Mouse (Mus musculus): ENCODE measurements around the gene Dlx2. TPM values are rescaled to one million over a fixed set of nuclear protein-coding genes. Genes with fewer than 3 reads are reported as not detected.
A peak's percentile ranks its signal among the peaks of the same experiment; 100 is the strongest.

The Dlx2 gene
- polyA plus RNA-seq (2015; fragmentation: Nextera tagmentation; extraction: Ambion mirVana): 0.04 TPM in 1 of 2 replicates, not detected in the other

GRCm38 (mm10) chr2:71546640-71547071, at the start of gene Dlx2:
Gene Dlx2, minus strand, starts transcription at chr2:71546754.
- Histone ChIP-seq H3K4me1 (ENCODE audit: control insufficient read depth, low read depth, low read length) (peaks cover 19% of the 10 kb centered on the region), H3K27me3 (ENCODE audit: control insufficient read depth, insufficient read depth, low read depth, low read length) (peaks cover 95% of the 10 kb centered on the region), H3K4me2 (ENCODE audit: low read depth, low read length) (peak within 1 kb of the TSS; percentile 75), H3K27ac (ENCODE audit: low read length) (no peak within 1 kb of the TSS), H3K4me3 (ENCODE audit: low read depth, low read length) (peak within 1 kb of the TSS; percentile 54), H3K9ac (ENCODE audit: low read depth, low read length) (no peak within 1 kb of the TSS), H3K9me3 (replicated peaks; ENCODE audit: control insufficient read depth, low read length) (no peaks in the 10 kb centered on the region), H3K36me3 (ENCODE audit: control insufficient read depth, insufficient read depth) (no peaks in the 10 kb centered on the region)
- 0 out of 2 replicates have a peak, but pooled peaks have one; percentile 7 for ATAC-seq (ENCODE audit: low read depth)
- WGBS (ENCODE audit: insufficient replicate concordance): under 1% methylated on average over 37 of the region's 37 CpGs

- no peak overlapping the region for H3K4me3 ChIP-seq (ENCODE audit: low read depth, low read length)
- H3K9me3 ChIP-seq (replicated peaks; ENCODE audit: control insufficient read depth, low read length): no peaks in the 10 kb centered on the region
- WGBS (ENCODE audit: insufficient replicate concordance): 29% methylated on average over 7 of the region's 7 CpGs
- 0 out of 2 replicates have a peak, but pooled peaks have one; percentile 13 for ATAC-seq (ENCODE audit: low read depth)
- no peak overlapping the region for H3K9ac ChIP-seq (ENCODE audit: low read depth, low read length)
- no peak overlapping the region for H3K4me2 ChIP-seq (ENCODE audit: low read depth, low read length)
- no peaks in the 10 kb centered on the region for H3K36me3 ChIP-seq (ENCODE audit: control insufficient read depth, insufficient read depth)
- no peak overlapping the region for H3K27ac ChIP-seq (ENCODE audit: low read length)
- peaks cover 5% of the 10 kb centered on the region for H3K27me3 ChIP-seq (ENCODE audit: control insufficient read depth, insufficient read depth, low read depth, low read length)
- H3K4me1 ChIP-seq (ENCODE audit: control insufficient read depth, low read depth, low read length): no peaks in the 10 kb centered on the region
These were observed 47.9 kb upstream of the Dlx2 start for GRCm38 (mm10) chr2:71594466-71594865.

GRCm38 (mm10) chr2:71589114-71589513, 42.6 kb upstream of the Dlx2 start:
- Histone ChIP-seq H3K36me3 (ENCODE audit: control insufficient read depth, insufficient read depth) (no peaks in the 10 kb centered on the region), H3K9ac (ENCODE audit: low read depth, low read length) (no peak overlapping the region), H3K27ac (ENCODE audit: low read length) (no peak overlapping the region), H3K27me3 (ENCODE audit: control insufficient read depth, insufficient read depth, low read depth, low read length) (no peaks in the 10 kb centered on the region), H3K4me3 (ENCODE audit: low read depth, low read length) (no peak overlapping the region), H3K4me2 (ENCODE audit: low read depth, low read length) (no peak overlapping the region), H3K9me3 (replicated peaks; ENCODE audit: control insufficient read depth, low read length) (no peaks in the 10 kb centered on the region), H3K4me1 (ENCODE audit: control insufficient read depth, low read depth, low read length) (no peaks in the 10 kb centered on the region)
- whole genome bisulfite sequencing (ENCODE audit: insufficient replicate concordance): 61% methylated on average over 9 of the region's 9 CpGs
- no peak for ATAC-seq (ENCODE audit: low read depth)

GRCm38 (mm10) chr2:71581488-71581887, 34.9 kb upstream of the Dlx2 start:
- Histone ChIP-seq H3K4me1 (ENCODE audit: control insufficient read depth, low read depth, low read length) (no peaks in the 10 kb centered on the region; the same call in 1 of the 2 replicates), H3K27ac (ENCODE audit: low read length) (no peak overlapping the region), H3K4me2 (ENCODE audit: low read depth, low read length) (peak overlapping the region; percentile 62), H3K36me3 (ENCODE audit: control insufficient read depth, insufficient read depth) (no peaks in the 10 kb centered on the region), H3K9me3 (replicated peaks; ENCODE audit: control insufficient read depth, low read length) (no peaks in the 10 kb centered on the region), H3K9ac (ENCODE audit: low read depth, low read length) (no peak overlapping the region), H3K27me3 (ENCODE audit: control insufficient read depth, insufficient read depth, low read depth, low read length) (peaks cover 20% of the 10 kb centered on the region), H3K4me3 (ENCODE audit: low read depth, low read length) (peak overlapping the region; percentile 55)
- 47% methylated on average over 5 of the region's 5 CpGs for WGBS (ENCODE audit: insufficient replicate concordance)
- ATAC-seq (ENCODE audit: low read depth): no peak

GRCm38 (mm10) chr2:71580632-71581466, 34.3 kb upstream of the Dlx2 start:
- ATAC-seq (ENCODE audit: low read depth): 0 out of 2 replicates have a peak, but pooled peaks have one; percentile 13
- H3K27me3 ChIP-seq (ENCODE audit: control insufficient read depth, insufficient read depth, low read depth, low read length): peaks cover 20% of the 10 kb centered on the region
- H3K9ac ChIP-seq (ENCODE audit: low read depth, low read length): peak overlapping the region; percentile 28; the same call in 1 of the 2 replicates
- H3K4me2 ChIP-seq (ENCODE audit: low read depth, low read length): peak overlapping the region; percentile 62
- H3K4me1 ChIP-seq (ENCODE audit: control insufficient read depth, low read depth, low read length): no peaks in the 10 kb centered on the region; the same call in 1 of the 2 replicates
- no peaks in the 10 kb centered on the region for H3K36me3 ChIP-seq (ENCODE audit: control insufficient read depth, insufficient read depth)
- H3K9me3 ChIP-seq (replicated peaks; ENCODE audit: control insufficient read depth, low read length): no peaks in the 10 kb centered on the region
- WGBS (ENCODE audit: insufficient replicate concordance): 6% methylated on average over 50 of the region's 50 CpGs
- H3K27ac ChIP-seq (ENCODE audit: low read length): no peak overlapping the region
- H3K4me3 ChIP-seq (ENCODE audit: low read depth, low read length): peak overlapping the region; percentile 55

- WGBS (ENCODE audit: insufficient replicate concordance): 65% methylated on average over 2 of the region's 2 CpGs
- H3K4me2 ChIP-seq (ENCODE audit: low read depth, low read length): no peak overlapping the region
- ATAC-seq (ENCODE audit: low read depth): no peak
- no peaks in the 10 kb centered on the region; the same call in 1 of the 2 replicates for H3K4me1 ChIP-seq (ENCODE audit: control insufficient read depth, low read depth, low read length)
- no peak overlapping the region for H3K27ac ChIP-seq (ENCODE audit: low read length)
- no peak overlapping the region for H3K9ac ChIP-seq (ENCODE audit: low read depth, low read length)
- H3K27me3 ChIP-seq (ENCODE audit: control insufficient read depth, insufficient read depth, low read depth, low read length): peaks cover 13% of the 10 kb centered on the region
- no peaks in the 10 kb centered on the region for H3K36me3 ChIP-seq (ENCODE audit: control insufficient read depth, insufficient read depth)
- no peaks in the 10 kb centered on the region for H3K9me3 ChIP-seq (replicated peaks; ENCODE audit: control insufficient read depth, low read length)
- H3K4me3 ChIP-seq (ENCODE audit: low read depth, low read length): no peak overlapping the region
These were observed 30.5 kb upstream of the Dlx2 start for GRCm38 (mm10) chr2:71577059-71577458.

GRCm38 (mm10) chr2:71573736-71574135, 27.2 kb upstream of the Dlx2 start:
- no peak overlapping the region for H3K9ac ChIP-seq (ENCODE audit: low read depth, low read length)
- no peaks in the 10 kb centered on the region for H3K4me1 ChIP-seq (ENCODE audit: control insufficient read depth, low read depth, low read length)
- no peaks in the 10 kb centered on the region for H3K27me3 ChIP-seq (ENCODE audit: control insufficient read depth, insufficient read depth, low read depth, low read length)
- ATAC-seq (ENCODE audit: low read depth): no peak
- H3K4me3 ChIP-seq (ENCODE audit: low read depth, low read length): no peak overlapping the region
- H3K27ac ChIP-seq (ENCODE audit: low read length): no peak overlapping the region
- 36% methylated on average over 4 of the region's 4 CpGs for WGBS (ENCODE audit: insufficient replicate concordance)
- no peak overlapping the region for H3K4me2 ChIP-seq (ENCODE audit: low read depth, low read length)
- no peaks in the 10 kb centered on the region for H3K36me3 ChIP-seq (ENCODE audit: control insufficient read depth, insufficient read depth)
- no peaks in the 10 kb centered on the region for H3K9me3 ChIP-seq (replicated peaks; ENCODE audit: control insufficient read depth, low read length)

GRCm38 (mm10) chr2:71566466-71566865, 19.9 kb upstream of the Dlx2 start:
- Histone ChIP-seq H3K9me3 (replicated peaks; ENCODE audit: control insufficient read depth, low read length) (no peaks in the 10 kb centered on the region), H3K4me2 (ENCODE audit: low read depth, low read length) (no peak overlapping the region), H3K9ac (ENCODE audit: low read depth, low read length) (no peak overlapping the region), H3K36me3 (ENCODE audit: control insufficient read depth, insufficient read depth) (no peaks in the 10 kb centered on the region), H3K4me3 (ENCODE audit: low read depth, low read length) (no peak overlapping the region), H3K27ac (ENCODE audit: low read length) (no peak overlapping the region), H3K27me3 (ENCODE audit: control insufficient read depth, insufficient read depth, low read depth, low read length) (no peaks in the 10 kb centered on the region), H3K4me1 (ENCODE audit: control insufficient read depth, low read depth, low read length) (no peaks in the 10 kb centered on the region)
- no peak for ATAC-seq (ENCODE audit: low read depth)
- 66% methylated on average over 9 of the region's 9 CpGs for WGBS (ENCODE audit: insufficient replicate concordance)

GRCm38 (mm10) chr2:71556071-71556470, 9.5 kb upstream of the Dlx2 start:
- Histone ChIP-seq H3K9me3 (replicated peaks; ENCODE audit: control insufficient read depth, low read length) (no peaks in the 10 kb centered on the region), H3K4me3 (ENCODE audit: low read depth, low read length) (no peak overlapping the region), H3K4me1 (ENCODE audit: control insufficient read depth, low read depth, low read length) (no peaks in the 10 kb centered on the region), H3K9ac (ENCODE audit: low read depth, low read length) (no peak overlapping the region), H3K36me3 (ENCODE audit: control insufficient read depth, insufficient read depth) (no peaks in the 10 kb centered on the region), H3K4me2 (ENCODE audit: low read depth, low read length) (no peak overlapping the region), H3K27me3 (ENCODE audit: control insufficient read depth, insufficient read depth, low read depth, low read length) (peaks cover 31% of the 10 kb centered on the region), H3K27ac (ENCODE audit: low read length) (no peak overlapping the region)
- 58% methylated on average over 5 of the region's 5 CpGs for WGBS (ENCODE audit: insufficient replicate concordance)
- ATAC-seq (ENCODE audit: low read depth): no peak
